Mouse (Mus musculus): ENCODE results near the gene Wtip. TPM values are rescaled to one million over a fixed set of nuclear protein-coding genes. Genes with fewer than 3 reads are reported as not detected.
"Not testable (repeated sequence)": the region's sequence is repeated elsewhere in the genome, so short reads cannot be mapped to it uniquely, and the experiment has no call there.

The Wtip gene
- polyA plus RNA-seq, 1 experiment from 2014 or later = 6.4 TPM

DNA sequence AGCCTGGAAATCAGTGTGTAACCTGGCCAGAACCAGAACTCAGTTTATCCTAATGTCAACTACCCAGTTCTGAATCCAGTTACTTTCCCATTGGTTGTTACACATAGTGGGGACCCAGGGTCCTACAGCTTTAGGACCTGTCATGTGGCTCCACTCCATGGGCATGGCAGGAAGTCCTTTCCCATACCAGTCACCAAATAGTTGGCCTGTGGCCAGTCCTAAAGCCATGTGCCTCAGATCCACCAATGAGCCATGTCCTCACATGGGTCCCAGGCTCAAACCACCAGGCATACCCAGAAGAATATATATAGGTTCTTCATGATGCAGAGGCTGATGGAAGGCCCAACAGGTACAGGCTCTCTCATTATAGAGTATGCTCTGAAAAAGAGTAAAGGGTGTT lies 31.8 kb downstream of the Wtip start:
- no peaks in the 10 kb centered on the region for H3K27me3 ChIP-seq (replicated peaks)
- no peak overlapping the region for H3K27ac ChIP-seq
- H3K4me2 ChIP-seq = no peak overlapping the region
- no peaks in the 10 kb centered on the region for H3K9me3 ChIP-seq
- H3K36me3 ChIP-seq (replicated peaks) = no peaks in the 10 kb centered on the region
- no peaks in the 10 kb centered on the region for H3K4me1 ChIP-seq
- no peak overlapping the region for H3K4me3 ChIP-seq
- H3K9ac ChIP-seq = no peak overlapping the region
- ATAC-seq (replicated peaks) = no peak

- H3K4me2 ChIP-seq = no peak overlapping the region
- no peak for ATAC-seq (replicated peaks)
- no peak overlapping the region for H3K4me3 ChIP-seq
- H3K9me3 ChIP-seq = no peaks in the 10 kb centered on the region
- no peak overlapping the region for H3K9ac ChIP-seq
- H3K4me1 ChIP-seq = no peaks in the 10 kb centered on the region
- H3K36me3 ChIP-seq (replicated peaks) = no peaks in the 10 kb centered on the region
- 79% methylated on average over 2 of the region's 2 CpGs for WGBS
- H3K27ac ChIP-seq = no peak overlapping the region
- no peaks in the 10 kb centered on the region for H3K27me3 ChIP-seq (replicated peaks)
These were observed 33.1 kb downstream of the Wtip start for GRCm38 (mm10) chr7:34100002-34100401.

DNA sequence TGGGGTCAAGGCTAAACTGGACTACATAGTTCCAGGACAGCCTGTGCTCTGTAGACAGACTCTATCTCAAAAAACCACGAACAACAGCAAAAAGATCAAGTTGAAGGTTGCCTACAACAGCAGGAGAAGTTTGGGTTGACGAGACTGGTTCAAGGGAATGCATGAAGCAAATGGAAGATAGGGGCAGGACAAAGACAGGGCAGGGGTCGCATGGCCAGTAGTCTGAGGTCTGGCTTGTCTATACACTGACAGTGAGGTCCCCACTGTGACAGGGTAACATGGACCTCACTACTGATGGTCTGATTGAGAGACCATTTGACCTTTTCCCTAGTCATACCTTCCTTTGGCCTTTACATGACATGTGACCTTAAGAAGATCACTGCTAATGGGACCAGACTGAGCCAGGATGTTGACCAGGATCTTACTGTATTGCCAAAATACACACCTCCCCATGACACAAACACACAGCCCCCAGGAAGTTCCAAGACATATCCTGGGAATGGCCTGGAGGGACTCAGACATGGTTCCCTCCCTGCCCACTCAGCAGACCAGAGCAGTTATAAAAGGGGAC lies 38.1 kb downstream of the Wtip start, which contains the start of gene Scgb1b30:
Scgb1b30 (plus strand) TSS at position 521 of the 571 bp plus-strand sequence.
- Histone ChIP-seq H3K4me1 (no peaks in the 10 kb centered on the region), H3K27me3 (replicated peaks) (no peaks in the 10 kb centered on the region), H3K9ac (no peak within 1 kb of the TSS), H3K27ac (no peak within 1 kb of the TSS), H3K36me3 (replicated peaks) (no peaks in the 10 kb centered on the region), H3K4me2 (no peak within 1 kb of the TSS), H3K4me3 (no peak within 1 kb of the TSS), H3K9me3 (no peaks in the 10 kb centered on the region)
- no peak for ATAC-seq (replicated peaks)
- 74% methylated on average over 3 of the region's 3 CpGs for WGBS

GRCm38 (mm10) chr7:34068132-34068531 lies 64.9 kb downstream of the Wtip start:
- ATAC-seq (replicated peaks); H3K9me3 ChIP-seq; H3K4me2 ChIP-seq; H3K36me3 ChIP-seq (replicated peaks); H3K27me3 ChIP-seq (replicated peaks); H3K4me1 ChIP-seq; H3K4me3 ChIP-seq; H3K27ac ChIP-seq; H3K9ac ChIP-seq: not testable (repeated sequence)
- WGBS = 76% methylated on average over 5 of the region's 5 CpGs

Other genes starting within 250 kb of the Wtip start
- not detected in 2 replicates for gene Scgb2b26, start 188.2 kb downstream of the Wtip start, polyA plus RNA-seq (2015; fragmentation: Nextera tagmentation; extraction: Ambion mirVana)
- not detected in 2 replicates for gene Scgb2b27, start 119.3 kb downstream of the Wtip start, polyA plus RNA-seq (2015; fragmentation: Nextera tagmentation; extraction: Ambion mirVana)
- gene Scgb1b27, start 111.8 kb downstream of the Wtip start, polyA plus RNA-seq (2015; fragmentation: Nextera tagmentation; extraction: Ambion mirVana) = not detected in 2 replicates
- gene Scgb1b30, start 37.8 kb downstream of the Wtip start, polyA plus RNA-seq (2015; fragmentation: Nextera tagmentation; extraction: Ambion mirVana) = not detected in 2 replicates
- 169 and 180 TPM in 2 replicates for gene Uba2, start 36.3 kb upstream of the Wtip start, polyA plus RNA-seq (2015; fragmentation: Nextera tagmentation; extraction: Ambion mirVana)
- gene Pdcd2l, start 63.4 kb upstream of the Wtip start, polyA plus RNA-seq (2015; fragmentation: Nextera tagmentation; extraction: Ambion mirVana) = 80.2 and 86.5 TPM in 2 replicates
- gene Gpi1, start 97.1 kb upstream of the Wtip start, polyA plus RNA-seq (2015; fragmentation: Nextera tagmentation; extraction: Ambion mirVana) = 245 and 254 TPM in 2 replicates
- gene Gm6096, start 117.8 kb upstream of the Wtip start, polyA plus RNA-seq (2015; fragmentation: Nextera tagmentation; extraction: Ambion mirVana) = 0.72 TPM in 1 of 2 replicates, not detected in the other
- gene 4931406P16Rik, start 180.3 kb upstream of the Wtip start, polyA plus RNA-seq (2015; fragmentation: Nextera tagmentation; extraction: Ambion mirVana) = 32.5 and 32.6 TPM in 2 replicates

Data from midbrain, embryonic 15.5 days (tissue).